Mouse (Mus musculus): ENCODE measurements around the gene Adcy9. TPM values are rescaled to one million over a fixed set of nuclear protein-coding genes. Genes with fewer than 3 reads are reported as not detected.

Adcy9 gene
- polyA plus RNA-seq, 1 experiment from 2014 or later: 1.5 TPM

GRCm38 (mm10) chr16:4398782-4399181 is 21.5 kb downstream of the Adcy9 start:
- H3K4me1 ChIP-seq (ENCODE audit: control insufficient read depth, insufficient read depth, low read length): peaks cover 3% of the 10 kb centered on the region; the same call in 1 of the 2 replicates
- ATAC-seq (ENCODE audit: insufficient read depth, low FRiP score): no peak
- WGBS: 76% methylated on average over 2 of the region's 2 CpGs
- H3K27me3 ChIP-seq (ENCODE audit: control insufficient read depth, insufficient read depth, low read length): no peaks in the 10 kb centered on the region
- H3K27ac ChIP-seq (ENCODE audit: low read length): no peak overlapping the region
- no peak overlapping the region for H3K4me2 ChIP-seq (ENCODE audit: low read depth, low read length)
- H3K4me3 ChIP-seq (replicated peaks; ENCODE audit: low read length): no peak overlapping the region
- no peaks in the 10 kb centered on the region for H3K36me3 ChIP-seq (ENCODE audit: control insufficient read depth, insufficient read depth, low read length)
- H3K9me3 ChIP-seq (replicated peaks; ENCODE audit: control insufficient read depth, low read length): no peaks in the 10 kb centered on the region
- H3K9ac ChIP-seq (ENCODE audit: low read length): no peak overlapping the region

GRCm38 (mm10) chr16:4397636-4398035 is 22.7 kb downstream of the Adcy9 start:
- WGBS: 79% methylated on average over 7 of the region's 7 CpGs

DNA sequence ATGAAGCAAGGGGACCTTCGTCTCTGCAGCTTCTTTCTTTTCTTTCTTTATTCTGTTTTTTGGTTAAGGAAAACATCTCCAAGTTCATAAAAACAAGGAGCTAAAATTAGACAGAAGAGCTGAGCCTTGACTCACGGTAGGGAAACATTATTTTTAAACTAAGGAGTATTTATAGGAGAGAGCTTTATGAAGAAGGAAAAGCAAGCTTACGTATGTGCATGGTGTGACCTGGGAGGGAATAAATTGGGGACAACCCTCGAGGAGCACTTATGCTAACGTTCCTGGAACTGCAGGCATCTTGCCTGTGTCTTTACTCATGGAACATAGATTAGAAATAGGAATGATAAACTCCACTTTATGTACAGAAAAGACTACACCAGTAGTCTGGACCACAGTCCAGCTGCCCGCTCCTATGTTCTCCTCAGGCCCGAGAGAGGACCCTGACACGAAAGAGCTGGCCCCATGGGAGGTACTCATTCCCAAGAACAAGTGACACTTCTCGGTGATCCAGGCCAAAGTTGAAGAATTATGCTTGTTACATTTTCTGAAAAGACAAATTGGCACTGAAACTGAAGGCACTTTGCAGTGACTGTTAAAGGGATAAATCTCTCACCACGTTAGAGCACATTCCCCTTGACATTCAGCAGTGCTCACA is 24.5 kb downstream of the Adcy9 start:
- WGBS: 60% methylated on average over 10 of the region's 10 CpGs
- H3K4me3 ChIP-seq (replicated peaks; ENCODE audit: low read length): no peak overlapping the region
- no peaks in the 10 kb centered on the region for H3K27me3 ChIP-seq (ENCODE audit: control insufficient read depth, insufficient read depth, low read length)
- H3K4me2 ChIP-seq (ENCODE audit: low read depth, low read length): no peak overlapping the region
- no peak overlapping the region for H3K27ac ChIP-seq (ENCODE audit: low read length)
- H3K9ac ChIP-seq (ENCODE audit: low read length): no peak overlapping the region
- no peak for ATAC-seq (ENCODE audit: insufficient read depth, low FRiP score)
- no peaks in the 10 kb centered on the region for H3K9me3 ChIP-seq (replicated peaks; ENCODE audit: control insufficient read depth, low read length)
- H3K36me3 ChIP-seq (ENCODE audit: control insufficient read depth, insufficient read depth, low read length): no peaks in the 10 kb centered on the region
- H3K4me1 ChIP-seq (ENCODE audit: control insufficient read depth, insufficient read depth, low read length): peaks cover 3% of the 10 kb centered on the region; the same call in 1 of the 2 replicates

More at GRCm38 (mm10) chr16:4397636-4398035, 22.7 kb downstream of the Adcy9 start:
- H3K27ac ChIP-seq (ENCODE audit: low read length): no peak overlapping the region
- H3K4me1 ChIP-seq (ENCODE audit: control insufficient read depth, insufficient read depth, low read length): peaks cover 3% of the 10 kb centered on the region; the same call in 1 of the 2 replicates
- no peaks in the 10 kb centered on the region for H3K9me3 ChIP-seq (replicated peaks; ENCODE audit: control insufficient read depth, low read length)
- H3K4me3 ChIP-seq (replicated peaks; ENCODE audit: low read length): no peak overlapping the region
- no peaks in the 10 kb centered on the region for H3K36me3 ChIP-seq (ENCODE audit: control insufficient read depth, insufficient read depth, low read length)
- H3K27me3 ChIP-seq (ENCODE audit: control insufficient read depth, insufficient read depth, low read length): no peaks in the 10 kb centered on the region
- no peak overlapping the region for H3K4me2 ChIP-seq (ENCODE audit: low read depth, low read length)
- no peak for ATAC-seq (ENCODE audit: insufficient read depth, low FRiP score)
- no peak overlapping the region for H3K9ac ChIP-seq (ENCODE audit: low read length)

GRCm38 (mm10) chr16:4394991-4395590 is 25.2 kb downstream of the Adcy9 start:
- H3K4me2 ChIP-seq (ENCODE audit: low read depth, low read length): no peak overlapping the region
- no peaks in the 10 kb centered on the region for H3K36me3 ChIP-seq (ENCODE audit: control insufficient read depth, insufficient read depth, low read length)
- H3K4me3 ChIP-seq (replicated peaks; ENCODE audit: low read length): no peak overlapping the region
- peaks cover 3% of the 10 kb centered on the region; the same call in 1 of the 2 replicates for H3K4me1 ChIP-seq (ENCODE audit: control insufficient read depth, insufficient read depth, low read length)
- no peak overlapping the region for H3K27ac ChIP-seq (ENCODE audit: low read length)
- H3K9ac ChIP-seq (ENCODE audit: low read length): no peak overlapping the region
- no peak for ATAC-seq (ENCODE audit: insufficient read depth, low FRiP score)
- 83% methylated on average over 4 of the region's 4 CpGs for WGBS
- H3K9me3 ChIP-seq (replicated peaks; ENCODE audit: control insufficient read depth, low read length): no peaks in the 10 kb centered on the region
- no peaks in the 10 kb centered on the region for H3K27me3 ChIP-seq (ENCODE audit: control insufficient read depth, insufficient read depth, low read length)

DNA sequence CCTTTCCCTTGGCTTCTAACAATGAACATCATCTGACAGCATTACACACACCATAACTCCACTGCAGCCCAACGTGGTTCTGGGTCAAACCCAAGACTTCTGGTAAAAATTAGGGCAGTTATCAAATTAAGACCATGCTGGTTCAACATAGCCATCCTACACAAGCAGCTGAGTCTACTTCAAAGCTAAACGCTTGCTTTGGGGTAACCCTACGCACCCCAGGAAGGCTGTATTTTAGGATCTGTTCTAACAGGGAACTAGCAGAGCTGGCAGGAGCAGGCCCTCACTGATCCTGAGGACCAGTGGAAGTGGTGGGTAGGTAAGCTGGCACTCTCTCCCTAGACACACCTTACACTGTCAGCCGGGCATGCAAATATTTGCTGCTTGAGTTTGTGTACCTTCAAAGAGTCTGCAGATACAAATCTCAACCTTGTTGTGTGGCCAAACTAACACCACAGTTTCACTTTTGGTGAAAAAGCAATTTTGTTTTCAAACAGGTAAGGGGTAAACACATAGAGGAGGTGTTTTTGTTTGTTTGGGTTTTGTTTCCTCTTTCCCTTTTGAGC is 36.7 kb downstream of the Adcy9 start:
- H3K27ac ChIP-seq (ENCODE audit: low read length): no peak overlapping the region
- no peaks in the 10 kb centered on the region for H3K4me1 ChIP-seq (ENCODE audit: control insufficient read depth, insufficient read depth, low read length)
- WGBS: 67% methylated on average over 4 of the region's 4 CpGs
- H3K4me2 ChIP-seq (ENCODE audit: low read depth, low read length): no peak overlapping the region
- no peaks in the 10 kb centered on the region for H3K36me3 ChIP-seq (ENCODE audit: control insufficient read depth, insufficient read depth, low read length)
- H3K9ac ChIP-seq (ENCODE audit: low read length): no peak overlapping the region
- no peaks in the 10 kb centered on the region for H3K27me3 ChIP-seq (ENCODE audit: control insufficient read depth, insufficient read depth, low read length)
- ATAC-seq (ENCODE audit: insufficient read depth, low FRiP score): no peak
- no peaks in the 10 kb centered on the region for H3K9me3 ChIP-seq (replicated peaks; ENCODE audit: control insufficient read depth, low read length)
- H3K4me3 ChIP-seq (replicated peaks; ENCODE audit: low read length): no peak overlapping the region

- Histone ChIP-seq H3K4me2 (ENCODE audit: low read depth, low read length) (no peak overlapping the region), H3K27ac (ENCODE audit: low read length) (no peak overlapping the region), H3K4me1 (ENCODE audit: control insufficient read depth, insufficient read depth, low read length) (no peaks in the 10 kb centered on the region), H3K9ac (ENCODE audit: low read length) (no peak overlapping the region), H3K36me3 (ENCODE audit: control insufficient read depth, insufficient read depth, low read length) (no peaks in the 10 kb centered on the region), H3K27me3 (ENCODE audit: control insufficient read depth, insufficient read depth, low read length) (no peaks in the 10 kb centered on the region), H3K4me3 (replicated peaks; ENCODE audit: low read length) (no peak overlapping the region), H3K9me3 (replicated peaks; ENCODE audit: control insufficient read depth, low read length) (no peaks in the 10 kb centered on the region)
- WGBS: 89% methylated on average over 3 of the region's 3 CpGs
- ATAC-seq (ENCODE audit: insufficient read depth, low FRiP score): no peak
These were observed 37.9 kb downstream of the Adcy9 start for GRCm38 (mm10) chr16:4382406-4382805.

- Histone ChIP-seq H3K27ac (ENCODE audit: low read length) (no peak overlapping the region), H3K4me3 (replicated peaks; ENCODE audit: low read length) (no peak overlapping the region), H3K4me2 (ENCODE audit: low read depth, low read length) (no peak overlapping the region), H3K9ac (ENCODE audit: low read length) (no peak overlapping the region), H3K4me1 (ENCODE audit: control insufficient read depth, insufficient read depth, low read length) (no peaks in the 10 kb centered on the region), H3K36me3 (ENCODE audit: control insufficient read depth, insufficient read depth, low read length) (no peaks in the 10 kb centered on the region), H3K9me3 (replicated peaks; ENCODE audit: control insufficient read depth, low read length) (no peaks in the 10 kb centered on the region), H3K27me3 (ENCODE audit: control insufficient read depth, insufficient read depth, low read length) (no peaks in the 10 kb centered on the region)
- no peak for ATAC-seq (ENCODE audit: insufficient read depth, low FRiP score)
- 67% methylated on average over 4 of the region's 4 CpGs for WGBS
These were observed 38.8 kb downstream of the Adcy9 start for GRCm38 (mm10) chr16:4381487-4381886.

- 81% methylated on average over 1 of the region's 1 CpGs for WGBS
- no peaks in the 10 kb centered on the region for H3K27me3 ChIP-seq (ENCODE audit: control insufficient read depth, insufficient read depth, low read length)
- no peak overlapping the region for H3K4me3 ChIP-seq (replicated peaks; ENCODE audit: low read length)
- no peak overlapping the region for H3K27ac ChIP-seq (ENCODE audit: low read length)
- no peaks in the 10 kb centered on the region for H3K4me1 ChIP-seq (ENCODE audit: control insufficient read depth, insufficient read depth, low read length)
- no peaks in the 10 kb centered on the region for H3K9me3 ChIP-seq (replicated peaks; ENCODE audit: control insufficient read depth, low read length)
- no peaks in the 10 kb centered on the region for H3K36me3 ChIP-seq (ENCODE audit: control insufficient read depth, insufficient read depth, low read length)
- H3K9ac ChIP-seq (ENCODE audit: low read length): no peak overlapping the region
- H3K4me2 ChIP-seq (ENCODE audit: low read depth, low read length): no peak overlapping the region
- ATAC-seq (ENCODE audit: insufficient read depth, low FRiP score): no peak
These were observed 41.5 kb downstream of the Adcy9 start for GRCm38 (mm10) chr16:4378788-4379187.

DNA sequence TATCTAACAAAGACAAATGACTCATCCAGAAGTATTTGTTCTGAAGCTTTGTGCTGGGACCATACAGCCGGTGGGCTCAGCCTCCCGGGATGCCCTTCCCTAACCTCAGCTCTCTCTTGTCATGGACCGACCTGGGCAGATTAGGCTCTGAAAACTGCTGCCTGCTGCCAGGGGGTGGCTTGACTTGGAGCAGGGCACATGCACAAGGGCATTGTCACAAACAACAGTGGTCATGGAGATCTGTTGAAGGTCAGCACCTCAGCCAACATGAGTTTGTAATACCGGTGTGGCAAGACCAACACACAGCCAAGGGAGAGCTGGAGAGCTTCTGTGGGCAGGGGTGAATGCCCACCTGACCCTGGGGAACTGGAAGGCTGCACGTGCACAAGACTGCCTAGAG is 42.7 kb downstream of the Adcy9 start:
- Histone ChIP-seq H3K36me3 (ENCODE audit: control insufficient read depth, insufficient read depth, low read length) (no peaks in the 10 kb centered on the region), H3K27me3 (ENCODE audit: control insufficient read depth, insufficient read depth, low read length) (no peaks in the 10 kb centered on the region), H3K4me1 (ENCODE audit: control insufficient read depth, insufficient read depth, low read length) (no peaks in the 10 kb centered on the region), H3K9ac (ENCODE audit: low read length) (no peak overlapping the region), H3K27ac (ENCODE audit: low read length) (no peak overlapping the region), H3K4me2 (ENCODE audit: low read depth, low read length) (no peak overlapping the region), H3K9me3 (replicated peaks; ENCODE audit: control insufficient read depth, low read length) (no peaks in the 10 kb centered on the region), H3K4me3 (replicated peaks; ENCODE audit: low read length) (no peak overlapping the region)
- WGBS: 58% methylated on average over 5 of the region's 5 CpGs
- ATAC-seq (ENCODE audit: insufficient read depth, low FRiP score): no peak
